Mouse (Mus musculus) lung, embryonic 14.5 days (tissue): ENCODE results near the gene Paxbp1. TPM values are rescaled to one million over a fixed set of nuclear protein-coding genes. Genes with fewer than 3 reads are reported as not detected.
A peak's percentile ranks its signal among the peaks of the same experiment; 100 is the strongest.

ENCODE experiments used
- ATAC-seq: fragments of 200-750 bp; cut with Nextera tagmentation; 2 replicates; pipeline ENCODE4 v1.8.0; 2017; ENCODE audit warnings: mild to moderate bottlenecking, moderate TSS enrichment, moderate library complexity; ENCODE audit not compliant: insufficient read depth
- DNase-seq: peaks from one replicate; pipeline ENCODE4 v3.0.0-alpha.2; 2015
- H3K27ac ChIP-seq: fragments of 300-500 bp; sonication (generic); 2 replicates; pipeline ENCODE4 v1.5.1; 2014; ENCODE audit warnings: low read depth, mild to moderate bottlenecking, moderate library complexity
- H3K27me3 ChIP-seq: fragments of 300-500 bp; sonication (generic); 2 replicates; pipeline ENCODE4 v1.6.1; 2014; ENCODE audit warnings: low read length, control low read depth; ENCODE audit not compliant: insufficient read depth
- H3K36me3 ChIP-seq: fragments of 300-500 bp; sonication (generic); 2 replicates; pipeline ENCODE4 v1.6.1; 2014; ENCODE audit warnings: control low read depth; ENCODE audit not compliant: insufficient read depth
- H3K4me1 ChIP-seq: fragments of 300-500 bp; sonication (generic); 2 replicates; pipeline ENCODE4 v1.6.1; 2014; ENCODE audit warnings: antibody characterized with exemption, control low read depth; ENCODE audit not compliant: insufficient read depth
- H3K4me2 ChIP-seq: fragments of 300-500 bp; sonication (generic); 2 replicates; pipeline ENCODE4 v1.6.1; 2014; ENCODE audit warnings: mild to moderate bottlenecking
- H3K4me3 ChIP-seq: fragments of 300-500 bp; sonication (generic); 2 replicates; pipeline ENCODE4 v1.5.1; 2014; ENCODE audit warnings: low read depth, low read length
- H3K9ac ChIP-seq: fragments of 300-500 bp; sonication (generic); 2 replicates; pipeline ENCODE4 v1.6.1; 2014
- H3K9me3 ChIP-seq: fragments of 300-500 bp; sonication (generic); 2 replicates; pipeline ENCODE4 v1.6.1; 2016; ENCODE audit warnings: low read depth, low read length, control low read depth
- CTCF ChIP-seq: IDR thresholded peaks from 2 replicates; pipeline ENCODE4 v1.5.1; 2016; ENCODE audit warnings: antibody characterized with exemption, low read depth
- WGBS: fragments of 180-500 bp; shearing (Covaris S2); extraction: QIAGEN DNeasy Blood & Tissue Kit; methylation state at CpG from one replicate; pipeline ENCODE4 v1.1.7; 2014; 5-methylcytosine and 5-hydroxymethylcytosine counted together
- polyA plus RNA-seq: library from polyadenylated mRNA; unstranded; fragments of >200 nt; fragmentation: Nextera tagmentation; extraction: Ambion mirVana; gene quantifications from 2 replicates; pipeline ENCODE4 v1.2.1, GENCODE M21; 2014

The Paxbp1 gene
- polyA plus RNA-seq, 1 experiment from 2014 or later: 66.4 TPM

- 57% methylated on average over 8 of the region's 8 CpGs for WGBS
- Histone ChIP-seq H3K4me2 (no peak overlapping the region), H3K9ac (no peak overlapping the region), H3K27me3 (no peaks in the 10 kb centered on the region), H3K4me1 (peaks cover 4% of the 10 kb centered on the region; the same call in 1 of the 2 replicates), H3K9me3 (no peaks in the 10 kb centered on the region), H3K36me3 (peaks cover 16% of the 10 kb centered on the region), H3K27ac (no peak overlapping the region), H3K4me3 (peak overlapping the region; percentile 96)
- ATAC-seq: no peak
- peak; percentile 64 for TF ChIP-seq CTCF
- peak; percentile 75 for DNase-seq
Measured at GRCm38 (mm10) chr16:91045511-91045910, 1.2 kb upstream of the Paxbp1 start.

- H3K9ac ChIP-seq: peak overlapping the region; percentile 95
- H3K36me3 ChIP-seq: peaks cover 28% of the 10 kb centered on the region
- peak; percentile 73 for DNase-seq
- under 1% methylated on average over 61 of the region's 63 CpGs for WGBS
- H3K27me3 ChIP-seq: no peaks in the 10 kb centered on the region
- peak overlapping the region; percentile 72 for H3K4me2 ChIP-seq
- peaks cover 4% of the 10 kb centered on the region; the same call in 1 of the 2 replicates for H3K4me1 ChIP-seq
- no peaks in the 10 kb centered on the region for H3K9me3 ChIP-seq
- H3K4me3 ChIP-seq: peak overlapping the region; percentile 96
- no peak for TF ChIP-seq CTCF
- peak; percentile 71 for ATAC-seq
- peak overlapping the region; percentile 97 for H3K27ac ChIP-seq
Measured at GRCm38 (mm10) chr16:91043461-91044248, 688 bp downstream of the Paxbp1 start.

GRCm38 (mm10) chr16:91042640-91043039 lies 1.7 kb downstream of the Paxbp1 start:
- Histone ChIP-seq H3K4me2 (peak overlapping the region; percentile 72), H3K4me3 (peak overlapping the region; percentile 96), H3K36me3 (peaks cover 35% of the 10 kb centered on the region), H3K9ac (peak overlapping the region; percentile 95), H3K27ac (no peak overlapping the region), H3K27me3 (no peaks in the 10 kb centered on the region), H3K9me3 (no peaks in the 10 kb centered on the region), H3K4me1 (peaks cover 4% of the 10 kb centered on the region; the same call in 1 of the 2 replicates)
- no peak for ATAC-seq
- no peak for TF ChIP-seq CTCF
- no peak for DNase-seq
- 31% methylated on average over 1 of the region's 1 CpGs for WGBS

- WGBS: 87% methylated on average over 10 of the region's 10 CpGs
- Histone ChIP-seq H3K27ac (no peak overlapping the region), H3K9me3 (no peaks in the 10 kb centered on the region), H3K4me1 (no peaks in the 10 kb centered on the region), H3K36me3 (peaks cover 83% of the 10 kb centered on the region), H3K9ac (no peak overlapping the region), H3K4me3 (no peak overlapping the region), H3K27me3 (no peaks in the 10 kb centered on the region), H3K4me2 (no peak overlapping the region)
- no peak for TF ChIP-seq CTCF
- DNase-seq: no peak
- ATAC-seq: no peak
Measured at GRCm38 (mm10) chr16:91035866-91036265, 8.5 kb downstream of the Paxbp1 start.

GRCm38 (mm10) chr16:91030751-91031150 lies 13.6 kb downstream of the Paxbp1 start:
- WGBS: 87% methylated on average over 4 of the region's 4 CpGs
- TF ChIP-seq CTCF: no peak

GRCm38 (mm10) chr16:91029901-91030300 lies 14.4 kb downstream of the Paxbp1 start:
- peaks cover 93% of the 10 kb centered on the region for H3K36me3 ChIP-seq
- no peak for DNase-seq
- no peak overlapping the region for H3K9ac ChIP-seq
- ATAC-seq: no peak
- H3K4me1 ChIP-seq: no peaks in the 10 kb centered on the region
- no peaks in the 10 kb centered on the region for H3K9me3 ChIP-seq
- H3K4me2 ChIP-seq: no peak overlapping the region
- H3K27me3 ChIP-seq: no peaks in the 10 kb centered on the region
- H3K4me3 ChIP-seq: no peak overlapping the region
- WGBS: 85% methylated on average over 2 of the region's 2 CpGs
- no peak for TF ChIP-seq CTCF
- no peak overlapping the region for H3K27ac ChIP-seq

More at GRCm38 (mm10) chr16:91030751-91031150, 13.6 kb downstream of the Paxbp1 start:
- no peaks in the 10 kb centered on the region for H3K9me3 ChIP-seq
- H3K4me2 ChIP-seq: no peak overlapping the region
- H3K36me3 ChIP-seq: peaks cover 91% of the 10 kb centered on the region
- ATAC-seq: no peak
- H3K27me3 ChIP-seq: no peaks in the 10 kb centered on the region
- H3K4me1 ChIP-seq: no peaks in the 10 kb centered on the region
- no peak for DNase-seq
- H3K27ac ChIP-seq: no peak overlapping the region
- H3K9ac ChIP-seq: no peak overlapping the region
- no peak overlapping the region for H3K4me3 ChIP-seq

GRCm38 (mm10) chr16:91029161-91029743 lies 15.1 kb downstream of the Paxbp1 start:
- Histone ChIP-seq H3K4me1 (no peaks in the 10 kb centered on the region), H3K36me3 (peaks cover 94% of the 10 kb centered on the region), H3K9ac (no peak overlapping the region), H3K27me3 (no peaks in the 10 kb centered on the region), H3K4me2 (no peak overlapping the region), H3K9me3 (no peaks in the 10 kb centered on the region), H3K4me3 (no peak overlapping the region), H3K27ac (no peak overlapping the region)
- TF ChIP-seq CTCF: no peak
- no peak for DNase-seq
- 92% methylated on average over 8 of the region's 8 CpGs for WGBS
- no peak for ATAC-seq
